Mouse (Mus musculus) C2C12 (cell line): ENCODE results near the gene Zfp960.
"Not testable (repeated sequence)": the region's sequence is repeated elsewhere in the genome, so short reads cannot be mapped to it uniquely, and the experiment has no call there.

ENCODE experiments used
- CTCF ChIP-seq: IDR thresholded peaks from one replicate; pipeline ENCODE4 v1.5.1; 2011; ENCODE audit not compliant: control insufficient read depth, insufficient read depth, insufficient read length
- USF1 ChIP-seq: IDR thresholded peaks from one replicate; pipeline ENCODE4 v1.6.1; 2011; ENCODE audit warnings: low read depth, mild to moderate bottlenecking, control low read depth, moderate library complexity

DNA sequence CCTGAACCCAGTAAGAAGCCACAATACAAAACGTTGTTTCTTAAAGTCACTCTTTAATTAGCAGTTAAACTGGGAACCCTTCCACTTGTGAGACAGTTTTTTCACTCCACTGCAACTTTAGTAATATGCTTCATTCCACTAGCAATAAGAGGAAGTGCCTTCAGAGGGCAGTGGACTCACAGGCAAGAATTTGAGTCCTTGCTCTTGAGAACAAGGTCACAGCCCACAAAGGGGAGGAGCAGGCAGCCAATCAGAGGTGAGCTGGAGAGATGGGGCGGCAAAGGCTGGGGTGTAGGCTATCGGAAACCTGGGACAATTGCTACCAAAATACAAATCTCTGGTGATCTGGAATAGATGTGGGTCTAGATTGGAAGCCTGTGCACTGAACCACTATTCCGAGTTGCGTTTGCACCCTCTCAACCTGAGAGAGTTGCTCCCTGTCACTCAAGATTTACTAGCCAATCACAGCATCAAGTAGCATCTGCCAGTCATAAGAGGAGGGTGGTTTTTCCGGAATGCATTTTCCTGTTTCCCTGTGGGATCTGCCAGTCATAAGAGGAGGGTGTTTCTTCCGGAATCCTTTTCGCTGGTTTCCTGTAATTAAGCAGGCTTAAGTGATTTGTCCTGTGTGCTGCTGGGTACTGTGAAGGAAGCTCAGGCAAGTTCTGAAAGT is 57.1 kb downstream of the Zfp960 start, which contains the start of gene Zfp97:
- not testable (repeated sequence) for TF ChIP-seq CTCF, USF1
